Mouse (Mus musculus) stomach, embryonic 14.5 days (tissue): ENCODE data around the gene Rere. TPM values are rescaled to one million over a fixed set of nuclear protein-coding genes. Genes with fewer than 3 reads are reported as not detected.
A peak's percentile ranks its signal among the peaks of the same experiment; 100 is the strongest.
"Not testable (repeated sequence)": the region's sequence is repeated elsewhere in the genome, so short reads cannot be mapped to it uniquely, and the experiment has no call there.

Experiments used
- ATAC-seq: fragments of 200-750 bp; cut with Nextera tagmentation; 2 replicates; pipeline ENCODE4 v1.8.0; 2017; ENCODE audit warnings: low read depth, moderate TSS enrichment; ENCODE audit not compliant: insufficient number of reproducible peaks, insufficient read depth, low FRiP score
- H3K27ac ChIP-seq: fragments of 300-500 bp; sonication (generic); 2 replicates; pipeline ENCODE4 v1.5.1; 2014; ENCODE audit warnings: mild to moderate bottlenecking, low read length, moderate library complexity, mixed read lengths
- H3K27me3 ChIP-seq: fragments of 300-500 bp; sonication (generic); 2 replicates; pipeline ENCODE4 v1.6.1; 2014; ENCODE audit warnings: low read length, control low read depth, mixed read lengths; ENCODE audit not compliant: control insufficient read depth, insufficient read depth
- H3K36me3 ChIP-seq: fragments of 300-500 bp; sonication (generic); 2 replicates; pipeline ENCODE4 v1.6.1; 2014; ENCODE audit warnings: mild to moderate bottlenecking, control low read depth, low read length, moderate library complexity, mixed read lengths; ENCODE audit not compliant: control insufficient read depth, insufficient read depth
- H3K4me1 ChIP-seq: fragments of 300-500 bp; sonication (generic); 2 replicates; pipeline ENCODE4 v1.6.1; 2014; ENCODE audit warnings: low read length, control low read depth, mixed read lengths; ENCODE audit not compliant: control insufficient read depth, insufficient read depth
- H3K4me2 ChIP-seq: fragments of 300-500 bp; sonication (generic); replicated peaks from 2 replicates; pipeline ENCODE4 v1.6.1; 2014; ENCODE audit warnings: low read depth, low read length, control low read depth
- H3K4me3 ChIP-seq: fragments of 300-500 bp; sonication (generic); 2 replicates; pipeline ENCODE4 v1.5.1; 2014; ENCODE audit warnings: low read depth, low read length, control low read depth
- H3K9ac ChIP-seq: fragments of 300-500 bp; sonication (generic); replicated peaks from 2 replicates; pipeline ENCODE4 v1.6.1; 2014; ENCODE audit warnings: low read depth, mild to moderate bottlenecking, control low read depth, low read length, moderate library complexity, mixed read lengths
- H3K9me3 ChIP-seq: fragments of 300-500 bp; sonication (generic); 2 replicates; pipeline ENCODE4 v1.6.1; 2016; ENCODE audit warnings: low read depth, low read length, control low read depth; ENCODE audit not compliant: control insufficient read depth
- WGBS: fragments of 180-500 bp; shearing (Covaris S2); extraction: QIAGEN DNeasy Blood & Tissue Kit; methylation state at CpG from one replicate; pipeline ENCODE4 v1.1.7; 2014; 5-methylcytosine and 5-hydroxymethylcytosine counted together
- polyA plus RNA-seq: library from polyadenylated mRNA; unstranded; fragments of >200 nt; fragmentation: Nextera tagmentation; extraction: Ambion mirVana; gene quantifications from 2 replicates; pipeline ENCODE4 v1.2.1, GENCODE M21; 2014

Gene Rere
- polyA plus RNA-seq, 1 experiment from 2014 or later = 41.1 TPM

- ATAC-seq = no peak
- H3K27ac ChIP-seq = peak overlapping the region; percentile 39; the same call in 1 of the 2 replicates
Observed at GRCm38 (mm10) chr4:150269679-150270078, 11.8 kb upstream of the Rere start.

GRCm38 (mm10) chr4:150270718-150271117 lies 10.7 kb upstream of the Rere start:
- peaks cover 19% of the 10 kb centered on the region for H3K4me1 ChIP-seq
- H3K9me3 ChIP-seq, H3K27me3 ChIP-seq, H3K4me2 ChIP-seq, H3K36me3 ChIP-seq, H3K9ac ChIP-seq, ATAC-seq, H3K27ac ChIP-seq, H3K4me3 ChIP-seq: not testable (repeated sequence)
- 71% methylated on average over 4 of the region's 4 CpGs for WGBS

More at GRCm38 (mm10) chr4:150269679-150270078, 11.8 kb upstream of the Rere start:
- no peak overlapping the region for H3K9ac ChIP-seq
- H3K4me1 ChIP-seq = peaks cover 19% of the 10 kb centered on the region
- H3K4me2 ChIP-seq = no peak overlapping the region
- H3K36me3 ChIP-seq = no peaks in the 10 kb centered on the region
- H3K4me3 ChIP-seq = no peak overlapping the region
- H3K9me3 ChIP-seq = no peaks in the 10 kb centered on the region
- no peaks in the 10 kb centered on the region for H3K27me3 ChIP-seq
- WGBS = 21% methylated on average over 7 of the region's 7 CpGs

GRCm38 (mm10) chr4:150272725-150273124 lies 8.7 kb upstream of the Rere start:
- no peak overlapping the region for H3K4me3 ChIP-seq
- peak overlapping the region; percentile 11; the same call in 1 of the 2 replicates for H3K4me2 ChIP-seq
- H3K27ac ChIP-seq = peak overlapping the region; percentile 82
- ATAC-seq = peak; percentile 56; the same call in 1 of the 2 replicates
- H3K27me3 ChIP-seq = no peaks in the 10 kb centered on the region
- no peak overlapping the region for H3K9ac ChIP-seq
- 7% methylated on average over 9 of the region's 9 CpGs for WGBS
- H3K9me3 ChIP-seq = no peaks in the 10 kb centered on the region
- peaks cover 19% of the 10 kb centered on the region for H3K4me1 ChIP-seq
- H3K36me3 ChIP-seq = no peaks in the 10 kb centered on the region

GRCm38 (mm10) chr4:150275531-150275930 lies 5.9 kb upstream of the Rere start:
- 80% methylated on average over 5 of the region's 5 CpGs for WGBS
- H3K4me1 ChIP-seq = peaks cover 14% of the 10 kb centered on the region
- H3K9me3 ChIP-seq = no peaks in the 10 kb centered on the region
- H3K36me3 ChIP-seq = no peaks in the 10 kb centered on the region
- H3K27ac ChIP-seq = no peak overlapping the region
- H3K9ac ChIP-seq = no peak overlapping the region
- H3K27me3 ChIP-seq = no peaks in the 10 kb centered on the region
- no peak for ATAC-seq
- H3K4me3 ChIP-seq = no peak overlapping the region
- no peak overlapping the region for H3K4me2 ChIP-seq

- H3K4me2 ChIP-seq, H3K9me3 ChIP-seq, ATAC-seq, H3K27ac ChIP-seq, H3K27me3 ChIP-seq, H3K36me3 ChIP-seq, H3K4me3 ChIP-seq, H3K9ac ChIP-seq: not testable (repeated sequence)
- WGBS = 96% methylated on average over 5 of the region's 7 CpGs
- H3K4me1 ChIP-seq = peaks cover 21% of the 10 kb centered on the region
Observed at GRCm38 (mm10) chr4:150279336-150279735, 2.1 kb upstream of the Rere start.

GRCm38 (mm10) chr4:150280002-150280401 lies 1.4 kb upstream of the Rere start:
- H3K27me3 ChIP-seq = no peaks in the 10 kb centered on the region
- H3K36me3 ChIP-seq = no peaks in the 10 kb centered on the region
- WGBS = 75% methylated on average over 2 of the region's 2 CpGs
- ATAC-seq = no peak
- H3K4me3 ChIP-seq = no peak overlapping the region
- H3K4me1 ChIP-seq = peaks cover 22% of the 10 kb centered on the region
- H3K9ac ChIP-seq = no peak overlapping the region
- H3K27ac ChIP-seq = no peak overlapping the region; the same call in 1 of the 2 replicates
- no peaks in the 10 kb centered on the region for H3K9me3 ChIP-seq
- no peak overlapping the region for H3K4me2 ChIP-seq

GRCm38 (mm10) chr4:150280459-150280858 lies 987 bp upstream of the Rere start:
- Histone ChIP-seq H3K4me3 (peak overlapping the region; percentile 98; the same call in 1 of the 2 replicates), H3K27ac (peak overlapping the region; percentile 99)
- WGBS = 44% methylated on average over 4 of the region's 4 CpGs

GRCm38 (mm10) chr4:150281891-150282630 lies 615 bp downstream of the Rere start:
- peak; percentile 19; the same call in 1 of the 2 replicates for ATAC-seq
- H3K36me3 ChIP-seq = no peaks in the 10 kb centered on the region
- H3K9me3 ChIP-seq = no peaks in the 10 kb centered on the region
- peak overlapping the region; percentile 98 for H3K4me3 ChIP-seq
- H3K4me1 ChIP-seq = peaks cover 26% of the 10 kb centered on the region
- peak overlapping the region; percentile 95 for H3K27ac ChIP-seq
- peak overlapping the region; percentile 77 for H3K4me2 ChIP-seq
- H3K9ac ChIP-seq = peak overlapping the region; percentile 96
- under 1% methylated on average over 50 of the region's 50 CpGs for WGBS
- no peaks in the 10 kb centered on the region for H3K27me3 ChIP-seq

More at GRCm38 (mm10) chr4:150280459-150280858, 987 bp upstream of the Rere start:
- no peaks in the 10 kb centered on the region for H3K27me3 ChIP-seq
- H3K4me1 ChIP-seq = peaks cover 22% of the 10 kb centered on the region
- H3K9me3 ChIP-seq = no peaks in the 10 kb centered on the region
- peak overlapping the region; percentile 51 for H3K4me2 ChIP-seq
- H3K9ac ChIP-seq = peak overlapping the region; percentile 62; the same call in 1 of the 2 replicates
- no peaks in the 10 kb centered on the region for H3K36me3 ChIP-seq
- no peak for ATAC-seq
